Mouse (Mus musculus) hematopoietic stem cell, adult 5-6 weeks (primary cell): ENCODE measurements at regions not wholly inside any gene's neighbourhood (a gene's known extent, or its start where the extent isn't known, plus 50 kb on each side); places are given as distances from the start of the nearest gene placed in this dataset.

Experiments
- ATAC-seq, 2 experiments: fragments of 125-278 bp in 1 of 2; replicated peaks in 1 of 2; 2 replicates each; pipeline ENCODE4 v1.8.0; 2016 to 2017; ENCODE audit warnings: inconsistent platforms in 2 of 2, mild to moderate bottlenecking in 2 of 2, moderate number of reproducible peaks in 2 of 2, low read depth in 1 of 2, moderate TSS enrichment in 1 of 2; ENCODE audit not compliant: low FRiP score in 2 of 2, poor library complexity in 2 of 2, severe bottlenecking in 2 of 2, insufficient read depth in 1 of 2, low TSS enrichment in 1 of 2

DNA sequence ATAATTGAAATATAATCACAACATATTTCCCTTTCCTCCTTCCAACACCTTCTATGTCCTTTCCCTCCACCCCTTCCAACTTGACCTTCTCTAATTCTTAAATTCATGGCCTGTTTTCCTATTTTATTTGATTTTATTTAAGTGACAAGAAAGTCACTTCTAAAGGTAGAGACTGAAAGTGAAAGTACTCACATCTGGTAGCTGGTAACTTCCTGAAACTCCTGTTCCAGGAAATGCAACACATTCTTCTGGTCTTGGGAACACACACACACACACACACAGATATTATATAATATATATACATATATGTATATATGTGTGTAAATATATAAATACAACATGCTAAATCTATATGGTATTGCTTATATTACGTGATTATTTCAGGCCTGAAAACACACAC, 183.2 kb upstream of the Esx1 start:
- ATAC-seq = peak in 1 of 2 experiments; percentile 37; a peak in 1 of 4 replicates

DNA sequence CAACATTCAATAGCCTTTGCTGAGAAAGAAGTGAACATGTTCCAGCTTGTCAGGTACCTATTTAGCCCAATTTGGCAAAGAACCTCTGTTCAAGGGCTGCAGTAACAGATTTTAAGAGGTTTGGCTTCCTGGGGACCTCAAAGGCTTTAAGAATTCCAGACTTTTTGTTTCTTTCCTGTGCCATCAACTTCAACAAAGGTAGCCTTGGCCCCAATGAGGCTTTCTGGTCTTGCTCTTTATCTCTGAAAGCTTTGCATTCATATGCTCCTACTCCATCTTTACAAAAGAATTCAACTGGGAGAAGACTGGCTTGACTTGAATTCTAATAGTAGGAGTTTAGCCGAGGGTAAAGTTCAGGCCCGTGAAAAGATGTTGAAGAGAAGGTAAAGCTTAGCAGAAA, 144.1 kb upstream of the Esx1 start:
- no peak for ATAC-seq
